Mouse (Mus musculus): Measurements from ENCODE around the gene Dctpp1.

The Dctpp1 gene

GRCm38 (mm10) chr7:127211014-127211745 is 49.3 kb downstream of the Dctpp1 start:
- DNase-seq (ENCODE audit: low spot score in 2 of 2): no peak

GRCm38 (mm10) chr7:127210266-127210665 is 50.2 kb downstream of the Dctpp1 start:
- no peak for DNase-seq (ENCODE audit: low spot score in 2 of 2)

- DNase-seq (ENCODE audit: low spot score in 2 of 2): no peak
Measured at GRCm38 (mm10) chr7:127209851-127210250, 50.7 kb downstream of the Dctpp1 start.

- DNase-seq (ENCODE audit: low spot score in 2 of 2): peak; percentile 92
Measured at GRCm38 (mm10) chr7:127208553-127209438, 51.7 kb downstream of the Dctpp1 start, which contains the start of gene Mylpf. Mylpf (plus strand) TSS chr7:127208890.

- DNase-seq (ENCODE audit: low spot score in 2 of 2): no peak
Measured at GRCm38 (mm10) chr7:127208295-127208552, 52.3 kb downstream of the Dctpp1 start, which contains the start of gene Tbc1d10b. Tbc1d10b (minus strand) TSS chr7:127208468.

GRCm38 (mm10) chr7:127207374-127208294 is 52.9 kb downstream of the Dctpp1 start:
- DNase-seq (ENCODE audit: low spot score in 2 of 2): peak in 1 of 2 experiments; percentile 41

Data from urinary bladder, postnatal 4 days (tissue).